Mouse (Mus musculus) heart, embryonic 14.5 days (tissue): ENCODE results near the gene Sdc4. TPM values are rescaled to one million over a fixed set of nuclear protein-coding genes. Genes with fewer than 3 reads are reported as not detected.

ENCODE experiments used
- ATAC-seq: fragments of 200-750 bp; cut with Nextera tagmentation; 2 replicates; pipeline ENCODE4 v1.8.0; 2017; ENCODE audit warnings: low read depth, moderate TSS enrichment; ENCODE audit not compliant: insufficient number of reproducible peaks, insufficient read depth, low FRiP score
- H3K27ac ChIP-seq, 2 experiments: fragments of 200-500 bp in 1 of 2; fragments of 300-500 bp in 1 of 2; sonication (generic) in 1 of 2; replicated peaks in 1 of 2; 2 replicates each; pipeline ENCODE4 v1.5.1; 2012 to 2014; ENCODE audit warnings: low read depth in 2 of 2, low read length in 2 of 2, control low read depth in 1 of 2, mild to moderate bottlenecking in 1 of 2, mixed read lengths in 1 of 2; ENCODE audit not compliant: control insufficient read depth in 1 of 2, insufficient read depth in 1 of 2
- H3K27me3 ChIP-seq: fragments of 300-500 bp; sonication (generic); 2 replicates; pipeline ENCODE4 v1.6.1; 2014; ENCODE audit warnings: mild to moderate bottlenecking, low read length, control low read depth; ENCODE audit not compliant: control insufficient read depth, insufficient read depth
- H3K36me3 ChIP-seq: fragments of 300-500 bp; sonication (generic); 2 replicates; pipeline ENCODE4 v1.6.1; 2014; ENCODE audit warnings: mild to moderate bottlenecking, control low read depth, low read length, mixed read lengths; ENCODE audit not compliant: control insufficient read depth, insufficient read depth
- H3K4me1 ChIP-seq, 2 experiments: fragments of 200-500 bp in 1 of 2; fragments of 300-500 bp in 1 of 2; sonication (generic) in 1 of 2; 2 replicates each; pipeline ENCODE4 v1.6.1; 2012 to 2014; ENCODE audit warnings: low read length in 2 of 2, control low read depth in 1 of 2, mixed read lengths in 1 of 2; ENCODE audit not compliant: control insufficient read depth in 2 of 2, insufficient read depth in 2 of 2
- H3K4me2 ChIP-seq: fragments of 300-500 bp; sonication (generic); 2 replicates; pipeline ENCODE4 v1.6.1; 2014; ENCODE audit warnings: mild to moderate bottlenecking, low read length
- H3K4me3 ChIP-seq, 2 experiments: fragments of 200-500 bp in 1 of 2; fragments of 300-500 bp in 1 of 2; sonication (generic) in 1 of 2; 2 replicates each; pipeline ENCODE4 v1.5.1; 2012 to 2014; ENCODE audit warnings: low read length in 2 of 2, mild to moderate bottlenecking in 2 of 2, control low read depth in 1 of 2, low read depth in 1 of 2, moderate library complexity in 1 of 2; ENCODE audit not compliant: control insufficient read depth in 1 of 2, insufficient read depth in 1 of 2
- H3K9ac ChIP-seq: fragments of 300-500 bp; sonication (generic); 2 replicates; pipeline ENCODE4 v1.6.1; 2014; ENCODE audit warnings: mild to moderate bottlenecking, low read length
- H3K9me3 ChIP-seq: fragments of 300-500 bp; sonication (generic); 2 replicates; pipeline ENCODE4 v1.6.1; 2016; ENCODE audit warnings: low read length, control low read depth; ENCODE audit not compliant: control insufficient read depth
- WGBS: fragments of 180-500 bp; shearing (Covaris S2); extraction: QIAGEN DNeasy Blood & Tissue Kit; methylation state at CpG from one replicate; pipeline ENCODE4 v1.1.7; 2014; 5-methylcytosine and 5-hydroxymethylcytosine counted together
- polyA plus RNA-seq: library from polyadenylated mRNA; unstranded; fragments of >200 nt; fragmentation: Nextera tagmentation; extraction: Ambion mirVana; gene quantifications from 2 replicates; pipeline ENCODE4 v1.2.1, GENCODE M21; 2014

The Sdc4 gene
- polyA plus RNA-seq, 1 experiment from 2014 or later: 40.1 TPM

GRCm38 (mm10) chr2:164436215-164436913 is 7.3 kb downstream of the Sdc4 start:
- H3K9ac ChIP-seq: peak overlapping the region; percentile 18; the same call in 1 of the 2 replicates
- H3K36me3 ChIP-seq: no peaks in the 10 kb centered on the region
- peak overlapping the region; percentile 2; the same call in 1 of the 2 replicates for H3K4me2 ChIP-seq
- no peak for ATAC-seq
- H3K27me3 ChIP-seq: no peaks in the 10 kb centered on the region
- 30% methylated on average over 8 of the region's 8 CpGs for WGBS
- H3K4me1 ChIP-seq: peaks cover 47 to 77% of the 10 kb centered on the region in 2 experiments
- no peaks in the 10 kb centered on the region for H3K9me3 ChIP-seq
- no peak overlapping the region for H3K4me3 ChIP-seq
- H3K27ac ChIP-seq: peak overlapping the region in 1 of 2 experiments; percentile 48; a peak in 1 of 4 replicates

- Histone ChIP-seq H3K4me3 (no peak overlapping the region), H3K4me2 (no peak overlapping the region), H3K9ac (peak overlapping the region; percentile 18; the same call in 1 of the 2 replicates), H3K27ac (no peak overlapping the region), H3K27me3 (no peaks in the 10 kb centered on the region), H3K36me3 (no peaks in the 10 kb centered on the region), H3K4me1 (peaks cover 51 to 77% of the 10 kb centered on the region in 2 experiments), H3K9me3 (no peaks in the 10 kb centered on the region)
- WGBS: 22% methylated on average over 5 of the region's 5 CpGs
- ATAC-seq: no peak
These were observed 8.2 kb downstream of the Sdc4 start for GRCm38 (mm10) chr2:164435216-164436090.

DNA sequence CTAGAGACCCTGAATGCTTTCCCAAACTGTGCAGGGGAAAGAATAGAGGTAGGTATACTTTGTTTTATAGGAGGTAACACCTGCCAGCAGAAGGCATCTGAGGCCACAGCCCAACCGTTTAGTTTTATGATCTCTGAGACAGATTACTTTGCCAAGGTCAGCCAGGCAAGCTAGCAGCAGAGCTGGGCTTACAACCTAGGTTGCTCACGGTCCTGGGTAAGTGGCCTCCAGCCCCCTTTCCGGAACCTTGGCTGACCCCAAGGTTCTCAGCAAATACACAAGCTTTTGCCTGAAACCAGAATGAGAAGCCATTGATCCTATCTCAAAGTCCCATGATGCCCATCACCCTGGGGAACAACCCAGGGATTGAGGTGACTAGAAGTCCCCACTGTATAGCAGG is 9.0 kb downstream of the Sdc4 start:
- Histone ChIP-seq H3K27ac (no peak overlapping the region), H3K27me3 (no peaks in the 10 kb centered on the region), H3K4me2 (no peak overlapping the region), H3K9me3 (no peaks in the 10 kb centered on the region), H3K9ac (no peak overlapping the region), H3K4me1 (peaks cover 52 to 74% of the 10 kb centered on the region in 2 experiments), H3K36me3 (peaks cover 4% of the 10 kb centered on the region; the same call in 1 of the 2 replicates), H3K4me3 (no peak overlapping the region)
- ATAC-seq: no peak
- WGBS: 70% methylated on average over 3 of the region's 3 CpGs

DNA sequence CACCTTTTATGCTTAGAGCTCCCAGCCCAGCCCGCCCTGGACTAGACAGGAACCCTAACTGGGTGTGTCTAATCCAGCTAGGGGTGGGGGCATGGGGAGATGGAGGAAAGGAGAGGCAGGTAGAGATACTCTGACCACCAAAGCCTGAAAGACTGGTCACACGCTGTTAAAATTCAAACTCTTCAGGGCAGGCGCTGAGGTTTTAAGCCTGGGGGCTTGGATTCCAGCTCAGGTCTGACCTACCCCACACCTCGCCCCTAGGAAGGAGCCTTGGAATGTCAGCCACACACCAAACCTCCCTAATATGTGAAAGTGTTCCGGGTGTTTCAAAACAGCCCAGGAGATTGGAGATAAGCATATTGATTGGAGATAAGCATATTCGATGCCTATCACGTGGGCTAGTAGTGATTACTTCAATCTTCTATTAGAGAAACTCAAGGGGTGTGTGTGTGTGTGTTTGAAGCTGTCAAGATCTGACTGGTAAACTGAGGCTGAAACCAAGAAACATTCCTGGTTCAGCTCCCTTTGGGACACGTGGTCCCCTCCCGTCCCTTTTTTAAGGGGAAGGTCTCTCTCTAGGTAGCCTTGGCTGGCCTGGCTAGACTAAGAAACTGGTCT is 10.3 kb downstream of the Sdc4 start:
- no peak for ATAC-seq
- Histone ChIP-seq H3K27ac (peak overlapping the region; percentile 62 to 73), H3K27me3 (no peaks in the 10 kb centered on the region), H3K9ac (0 out of 2 replicates have a peak overlapping the region, but pooled peaks have one; percentile 60), H3K9me3 (no peaks in the 10 kb centered on the region), H3K4me3 (no peak overlapping the region), H3K4me2 (peak overlapping the region; percentile 46; the same call in 1 of the 2 replicates), H3K4me1 (peaks cover 46 to 61% of the 10 kb centered on the region in 2 experiments), H3K36me3 (peaks cover 16% of the 10 kb centered on the region)
- WGBS: 81% methylated on average over 9 of the region's 9 CpGs

DNA sequence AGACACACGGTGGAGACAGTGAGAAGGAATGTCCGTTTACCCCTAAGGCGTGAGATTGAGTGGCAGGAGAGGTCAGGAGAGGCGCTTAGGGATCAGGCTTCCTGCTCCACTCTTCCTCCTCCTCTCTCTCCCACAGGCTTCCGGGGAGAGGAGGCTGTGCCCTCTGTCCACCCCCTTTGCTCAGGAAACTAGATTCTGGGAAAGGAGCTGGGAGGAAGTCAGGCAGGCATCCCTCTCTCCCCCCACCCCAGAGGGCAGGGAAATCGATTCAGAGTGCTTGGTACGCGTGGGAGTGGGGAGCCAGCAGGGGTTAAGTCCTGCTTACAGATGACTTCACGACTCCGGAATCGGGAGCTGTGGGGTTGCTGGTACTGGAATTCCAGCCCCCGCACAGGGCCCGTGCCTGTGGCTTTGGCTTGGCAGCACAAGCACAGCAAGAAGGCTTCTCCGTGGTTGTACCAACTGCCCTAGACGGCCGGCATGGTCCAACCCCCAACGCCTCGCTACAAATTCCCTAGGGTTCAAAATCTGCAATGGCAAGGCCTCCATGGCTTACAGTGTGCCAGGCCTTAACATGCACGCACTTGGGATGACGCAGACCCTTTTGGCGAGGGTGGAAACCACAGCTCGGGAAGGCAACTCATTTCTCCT is 11.0 kb downstream of the Sdc4 start:
- no peak overlapping the region for H3K4me3 ChIP-seq
- peak overlapping the region; percentile 46 for H3K4me2 ChIP-seq
- H3K9me3 ChIP-seq: no peaks in the 10 kb centered on the region
- no peaks in the 10 kb centered on the region for H3K27me3 ChIP-seq
- 0 out of 2 replicates have a peak, but pooled peaks have one; percentile 17 for ATAC-seq
- WGBS: 17% methylated on average over 22 of the region's 22 CpGs
- H3K36me3 ChIP-seq: peaks cover 24% of the 10 kb centered on the region
- H3K27ac ChIP-seq: peak overlapping the region; percentile 62 to 73
- peak overlapping the region; percentile 60 for H3K9ac ChIP-seq
- H3K4me1 ChIP-seq: peaks cover 45 to 58% of the 10 kb centered on the region in 2 experiments

DNA sequence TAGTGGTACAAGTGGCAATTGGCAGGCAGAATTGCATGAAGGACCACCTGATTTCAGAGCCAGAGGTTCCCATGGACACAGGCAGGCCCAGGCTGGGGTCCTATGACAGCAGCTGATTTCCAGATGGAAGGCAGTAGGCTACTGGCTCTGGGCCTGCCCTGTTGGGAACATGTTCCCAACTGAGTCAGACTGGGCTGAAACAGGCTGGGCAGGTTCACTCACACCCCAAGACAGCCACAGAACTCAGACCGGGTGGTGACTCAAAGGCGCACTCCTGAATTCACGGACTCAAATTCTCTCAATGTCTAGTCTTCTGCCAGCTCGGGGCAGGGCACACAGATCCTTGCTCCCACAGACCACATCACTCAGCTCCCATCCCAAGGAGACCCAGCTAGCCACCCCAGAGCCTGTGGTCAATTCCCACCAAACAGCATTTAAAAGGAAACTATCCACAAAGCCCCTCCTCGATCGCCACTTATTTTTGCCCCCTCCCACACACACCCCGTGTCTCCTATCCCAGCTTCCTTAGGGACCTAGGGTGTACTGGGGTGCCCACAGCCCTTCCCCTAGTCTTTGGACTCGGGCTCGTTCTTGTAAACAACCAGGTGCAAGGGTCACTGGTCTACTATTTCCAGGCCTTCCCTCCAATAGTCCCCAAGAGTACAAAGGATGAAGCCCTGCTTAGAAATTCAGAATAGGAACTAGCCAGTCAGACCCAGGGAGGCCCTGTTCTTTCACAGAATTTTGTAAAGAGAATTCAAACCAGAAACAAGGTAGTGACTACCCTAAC is 11.8 kb downstream of the Sdc4 start:
- H3K27me3 ChIP-seq: no peaks in the 10 kb centered on the region
- 71% methylated on average over 9 of the region's 9 CpGs for WGBS
- peaks cover 42 to 50% of the 10 kb centered on the region in 2 experiments for H3K4me1 ChIP-seq
- ATAC-seq: no peak
- H3K9ac ChIP-seq: peak overlapping the region; percentile 60
- H3K27ac ChIP-seq: peak overlapping the region in 1 of 2 experiments; percentile 73; a peak in 2 of 4 replicates
- no peaks in the 10 kb centered on the region for H3K9me3 ChIP-seq
- H3K4me2 ChIP-seq: peak overlapping the region; percentile 46
- H3K36me3 ChIP-seq: peaks cover 29% of the 10 kb centered on the region
- H3K4me3 ChIP-seq: no peak overlapping the region
